Mouse (Mus musculus) liver, embryonic 11.5 days (tissue): ENCODE data around the gene Ap5m1. TPM values are rescaled to one million over a fixed set of nuclear protein-coding genes. Genes with fewer than 3 reads are reported as not detected.
A peak's percentile ranks its signal among the peaks of the same experiment; 100 is the strongest.

Experiments
- ATAC-seq: fragments of 200-750 bp; cut with Nextera tagmentation; replicated peaks from 2 replicates; pipeline ENCODE4 v1.8.0; 2017; ENCODE audit warnings: moderate number of reproducible peaks, mild to moderate bottlenecking, moderate TSS enrichment, moderate library complexity; ENCODE audit not compliant: low FRiP score
- DNase-seq: peaks from one replicate; pipeline ENCODE4 v3.0.0-alpha.2; 2017; ENCODE audit warnings: low spot score
- H3K27ac ChIP-seq: fragments of 300-500 bp; sonication (generic); 2 replicates; pipeline ENCODE4 v1.5.1; 2014; ENCODE audit warnings: mild to moderate bottlenecking, low read depth, low read length, control low read depth
- H3K27me3 ChIP-seq: fragments of 300-500 bp; sonication (generic); replicated peaks from 2 replicates; pipeline ENCODE4 v1.6.1; 2014; ENCODE audit warnings: low read length, mixed read lengths; ENCODE audit not compliant: control insufficient read depth, insufficient read depth
- H3K36me3 ChIP-seq: fragments of 300-500 bp; sonication (generic); 2 replicates; pipeline ENCODE4 v1.6.1; 2014; ENCODE audit warnings: mild to moderate bottlenecking, low read length, moderate library complexity, mixed read lengths; ENCODE audit not compliant: control insufficient read depth, insufficient read depth
- H3K4me1 ChIP-seq: fragments of 300-500 bp; sonication (generic); replicated peaks from 2 replicates; pipeline ENCODE4 v1.6.1; 2014; ENCODE audit warnings: low read length, mixed read lengths; ENCODE audit not compliant: control insufficient read depth, insufficient read depth
- H3K4me2 ChIP-seq: fragments of 300-500 bp; sonication (generic); 2 replicates; pipeline ENCODE4 v1.6.1; 2014; ENCODE audit warnings: mild to moderate bottlenecking, control low read depth, moderate library complexity
- H3K4me3 ChIP-seq: fragments of 300-500 bp; sonication (generic); 2 replicates; pipeline ENCODE4 v1.5.1; 2014; ENCODE audit warnings: low read depth, low read length, control low read depth
- H3K9ac ChIP-seq: fragments of 300-500 bp; sonication (generic); 2 replicates; pipeline ENCODE4 v1.6.1; 2014; ENCODE audit warnings: low read depth, low read length, control low read depth
- H3K9me3 ChIP-seq: fragments of 300-500 bp; sonication (generic); 2 replicates; pipeline ENCODE4 v1.6.1; 2016; ENCODE audit warnings: low read length, inconsistent platforms, mixed read lengths; ENCODE audit not compliant: control insufficient read depth
- WGBS: fragments of 180-500 bp; shearing (Covaris S2); extraction: QIAGEN DNeasy Blood & Tissue Kit; methylation state at CpG from one replicate; pipeline ENCODE4 v1.1.7; 2014; 5-methylcytosine and 5-hydroxymethylcytosine counted together
- polyA plus RNA-seq: library from polyadenylated mRNA; unstranded; fragments of >200 nt; fragmentation: Nextera tagmentation; extraction: Ambion mirVana; gene quantifications from 2 replicates; pipeline ENCODE4 v1.2.1, GENCODE M21; 2014

Ap5m1 gene
- polyA plus RNA-seq, 1 experiment from 2014 or later = 24.2 TPM

DNA sequence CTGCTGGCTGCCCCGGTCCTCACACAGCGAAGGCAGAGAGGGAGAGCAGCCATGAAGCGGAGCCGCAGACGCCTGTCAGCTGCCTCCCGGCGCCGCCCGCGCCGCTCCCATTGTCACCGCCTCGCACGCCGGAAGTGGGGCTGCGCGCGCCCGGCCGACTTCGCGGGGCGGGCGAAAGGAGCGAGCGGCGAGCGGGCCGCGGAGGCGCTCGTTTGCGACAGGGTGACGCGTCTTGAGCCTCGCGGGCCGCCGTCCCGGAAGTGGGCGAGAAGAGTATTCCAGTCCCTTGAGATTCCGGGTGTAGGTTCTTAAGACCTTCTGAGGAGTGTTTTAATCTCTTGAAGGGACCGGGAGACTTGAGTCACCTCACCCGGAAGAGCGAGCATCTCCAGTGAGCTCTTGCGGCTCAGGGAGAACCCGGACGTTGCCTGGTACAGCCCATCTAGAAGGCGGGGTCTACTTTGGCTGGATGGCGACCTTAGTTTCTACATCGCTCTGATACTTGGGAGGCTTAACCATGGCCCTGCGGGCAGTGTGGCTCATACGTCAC is 452 bp downstream of the Ap5m1 start, which contains the start of gene Exoc5:
Exoc5 (minus strand) TSS at position 380 of the 550 bp plus-strand sequence.
- Histone ChIP-seq H3K4me3 (peak within 1 kb of the TSS; percentile 93), H3K9ac (peak within 1 kb of the TSS; percentile 95), H3K4me1 (peaks cover 14% of the 10 kb centered on the region), H3K27me3 (no peaks in the 10 kb centered on the region), H3K9me3 (no peaks in the 10 kb centered on the region), H3K27ac (peak within 1 kb of the TSS; percentile 99), H3K4me2 (peak within 1 kb of the TSS; percentile 80), H3K36me3 (no peaks in the 10 kb centered on the region)
- DNase-seq (peak; percentile 91), ATAC-seq (peak; percentile 95)
- WGBS = under 1% methylated on average over 53 of the region's 53 CpGs

DNA sequence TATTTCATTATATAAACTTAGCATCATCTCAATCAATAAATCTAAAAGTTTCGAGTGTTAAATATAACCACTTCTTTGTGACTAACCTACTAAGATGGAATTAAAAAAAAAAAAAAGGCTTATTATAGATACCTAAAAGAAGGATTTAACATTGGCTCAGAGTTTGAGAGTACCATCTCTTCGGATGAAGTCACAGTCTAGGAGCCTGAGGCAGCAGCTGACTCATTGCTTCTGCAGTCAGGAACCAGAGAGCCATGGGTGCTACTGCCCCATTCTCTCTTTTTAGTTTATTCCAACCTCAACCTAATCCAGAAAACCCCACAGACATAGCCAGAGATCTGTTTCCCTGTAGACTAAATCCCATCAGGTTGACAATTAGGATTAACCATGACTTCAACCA is 6.9 kb downstream of the Ap5m1 start:
- Histone ChIP-seq H3K9me3 (no peaks in the 10 kb centered on the region), H3K4me2 (no peak overlapping the region), H3K4me3 (no peak overlapping the region), H3K9ac (no peak overlapping the region), H3K36me3 (peaks cover 6% of the 10 kb centered on the region; the same call in 1 of the 2 replicates), H3K27me3 (no peaks in the 10 kb centered on the region), H3K4me1 (peaks cover 2% of the 10 kb centered on the region; the same call in 1 of the 2 replicates), H3K27ac (no peak overlapping the region)
- no peak for ATAC-seq
- WGBS = 89% methylated on average over 2 of the region's 2 CpGs
- DNase-seq = no peak

DNA sequence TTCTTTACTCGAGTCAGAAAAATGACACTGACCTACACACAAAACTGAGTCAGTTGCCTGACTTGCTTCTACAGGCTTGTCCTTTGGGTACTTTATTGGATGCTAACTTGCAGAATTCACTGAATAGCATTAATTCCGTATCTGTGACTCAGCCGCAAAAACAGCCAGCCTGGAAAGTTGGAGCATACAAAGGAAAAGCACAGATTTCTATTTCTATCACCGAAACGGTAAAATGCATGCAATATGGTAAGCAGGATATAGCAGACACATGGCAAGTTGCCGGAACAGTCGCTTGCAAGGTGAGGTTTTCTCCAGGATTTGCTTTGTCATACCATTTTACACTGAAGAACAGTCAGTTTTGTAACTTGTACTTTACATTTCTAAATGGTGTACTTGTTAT is 8.0 kb downstream of the Ap5m1 start:
- ATAC-seq (no peak), DNase-seq (no peak)
- H3K27ac ChIP-seq = no peak overlapping the region
- no peak overlapping the region for H3K4me2 ChIP-seq
- H3K9ac ChIP-seq = no peak overlapping the region
- H3K4me1 ChIP-seq = no peaks in the 10 kb centered on the region
- no peak overlapping the region for H3K4me3 ChIP-seq
- 91% methylated on average over 7 of the region's 7 CpGs for WGBS
- no peaks in the 10 kb centered on the region for H3K27me3 ChIP-seq
- H3K36me3 ChIP-seq = peaks cover 6% of the 10 kb centered on the region; the same call in 1 of the 2 replicates
- H3K9me3 ChIP-seq = no peaks in the 10 kb centered on the region

DNA sequence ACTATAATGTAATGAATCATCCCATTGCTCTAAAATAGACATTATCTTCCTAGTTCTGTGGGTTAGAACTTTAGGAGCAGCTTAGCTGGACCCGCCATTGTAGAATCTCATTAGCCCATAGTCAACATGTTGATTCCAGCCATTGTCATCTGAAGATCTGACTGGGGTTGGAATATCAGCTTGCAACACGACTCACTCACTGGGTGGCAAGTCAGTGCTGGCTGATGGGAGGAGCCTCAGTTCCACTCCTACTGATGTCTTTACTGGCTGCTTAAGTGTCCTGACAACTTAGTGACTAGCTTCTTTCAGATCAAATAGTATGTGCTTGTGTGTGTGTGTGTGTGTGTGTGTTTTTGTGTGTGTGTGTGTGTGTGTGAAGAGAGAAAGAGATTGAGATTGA is 8.5 kb downstream of the Ap5m1 start:
- Histone ChIP-seq H3K4me2 (no peak overlapping the region), H3K9ac (no peak overlapping the region), H3K4me1 (no peaks in the 10 kb centered on the region), H3K27ac (no peak overlapping the region), H3K27me3 (no peaks in the 10 kb centered on the region), H3K4me3 (no peak overlapping the region), H3K36me3 (peaks cover 6% of the 10 kb centered on the region; the same call in 1 of the 2 replicates), H3K9me3 (no peaks in the 10 kb centered on the region)
- DNase-seq = no peak
- 66% methylated on average over 2 of the region's 2 CpGs for WGBS
- ATAC-seq = no peak

DNA sequence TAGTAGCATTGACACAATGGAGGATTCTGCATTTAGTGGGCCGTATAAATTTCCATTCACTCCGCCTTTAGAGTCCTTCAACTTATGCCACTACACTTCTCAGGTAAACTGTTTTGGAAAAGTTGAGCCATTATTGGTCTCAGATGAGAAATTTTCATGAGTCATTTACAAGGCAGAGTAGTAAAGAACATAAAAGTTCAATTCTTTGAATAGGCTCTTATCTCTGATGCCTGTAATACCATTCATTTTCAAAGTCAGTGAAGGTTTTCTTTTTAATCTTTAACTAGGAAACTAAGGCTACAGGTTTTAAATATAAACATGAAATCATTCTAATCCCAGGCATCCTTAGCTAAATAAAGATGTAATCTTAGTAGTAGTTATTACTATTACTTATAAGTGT is 12.9 kb downstream of the Ap5m1 start:
- DNase-seq (no peak), ATAC-seq (no peak)
- H3K27me3 ChIP-seq = no peaks in the 10 kb centered on the region
- H3K4me2 ChIP-seq = no peak overlapping the region
- H3K9ac ChIP-seq = no peak overlapping the region
- no peaks in the 10 kb centered on the region for H3K9me3 ChIP-seq
- no peak overlapping the region for H3K4me3 ChIP-seq
- H3K27ac ChIP-seq = no peak overlapping the region
- peaks cover 2% of the 10 kb centered on the region; the same call in 1 of the 2 replicates for H3K36me3 ChIP-seq
- WGBS = 86% methylated on average over 2 of the region's 2 CpGs
- H3K4me1 ChIP-seq = no peaks in the 10 kb centered on the region

DNA sequence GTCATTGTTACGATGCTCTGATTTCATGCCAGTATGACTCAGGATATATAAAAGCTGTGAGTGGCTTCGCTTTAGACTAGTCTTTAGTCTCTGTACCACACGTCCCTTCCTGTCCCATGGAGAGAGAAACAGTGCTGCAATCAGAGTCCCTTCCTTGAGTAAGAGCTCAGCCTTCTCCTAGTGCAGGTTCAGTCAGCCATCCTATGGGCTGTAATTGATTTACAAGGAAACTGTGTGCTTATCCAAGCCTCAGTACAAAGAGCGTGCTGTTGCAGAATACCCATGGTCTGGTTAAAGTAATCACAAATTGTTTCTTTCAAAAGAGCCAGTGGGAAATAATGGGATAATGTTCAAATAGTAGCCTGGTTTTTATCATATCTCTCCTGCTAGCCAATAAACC is 20.6 kb downstream of the Ap5m1 start:
- H3K4me2 ChIP-seq = no peak overlapping the region
- H3K9me3 ChIP-seq = no peaks in the 10 kb centered on the region
- H3K27me3 ChIP-seq = no peaks in the 10 kb centered on the region
- no peaks in the 10 kb centered on the region for H3K4me1 ChIP-seq
- 90% methylated on average over 4 of the region's 4 CpGs for WGBS
- H3K27ac ChIP-seq = no peak overlapping the region
- 0 out of 2 replicates have a peak, but pooled peaks cover 2% of the 10 kb centered on the region for H3K36me3 ChIP-seq
- ATAC-seq = no peak
- no peak for DNase-seq
- no peak overlapping the region for H3K9ac ChIP-seq
- no peak overlapping the region for H3K4me3 ChIP-seq

DNA sequence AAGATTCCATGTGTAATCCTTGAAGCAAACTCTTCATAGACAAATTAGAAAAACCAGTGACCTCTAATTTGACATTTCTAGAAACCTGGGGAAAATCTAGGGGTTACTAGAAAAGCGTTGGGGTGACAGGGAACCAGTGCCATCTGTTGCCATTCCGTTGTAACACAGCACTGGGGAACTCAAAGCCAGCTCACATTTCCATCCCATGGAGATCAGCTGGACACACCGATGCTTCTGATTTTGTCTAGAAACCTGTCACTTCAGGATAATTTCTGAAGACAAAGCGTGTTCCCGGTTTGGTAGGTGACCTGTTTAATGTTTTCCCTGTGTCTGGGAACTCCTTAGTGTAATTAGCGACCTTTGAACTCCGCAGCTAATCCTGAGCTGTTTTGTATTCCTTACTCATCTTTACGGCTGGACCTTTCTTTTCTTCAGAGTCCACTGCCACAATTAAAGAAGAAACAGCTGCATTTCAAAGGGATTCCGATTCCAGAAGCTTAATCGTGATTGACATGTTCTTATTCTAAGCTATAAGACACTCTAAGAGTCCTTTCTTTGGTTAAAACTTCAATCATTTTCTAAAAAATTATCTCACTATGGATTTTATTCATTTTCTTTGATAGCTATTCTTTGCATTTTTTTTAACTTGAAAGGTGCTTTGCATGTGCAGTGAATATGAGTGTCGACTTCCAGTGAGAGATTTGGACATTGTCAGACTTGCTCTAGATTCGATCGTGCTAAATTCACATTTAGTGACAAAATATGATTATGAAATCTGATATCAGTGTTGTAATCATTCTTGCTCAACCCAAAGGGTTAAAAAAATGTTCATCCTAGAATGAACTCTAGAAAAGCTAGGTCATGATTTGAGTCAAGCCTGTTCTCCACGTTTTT is 22.5 kb downstream of the Ap5m1 start:
- no peaks in the 10 kb centered on the region for H3K27me3 ChIP-seq
- H3K4me2 ChIP-seq = no peak overlapping the region
- WGBS = 77% methylated on average over 14 of the region's 14 CpGs

DNA sequence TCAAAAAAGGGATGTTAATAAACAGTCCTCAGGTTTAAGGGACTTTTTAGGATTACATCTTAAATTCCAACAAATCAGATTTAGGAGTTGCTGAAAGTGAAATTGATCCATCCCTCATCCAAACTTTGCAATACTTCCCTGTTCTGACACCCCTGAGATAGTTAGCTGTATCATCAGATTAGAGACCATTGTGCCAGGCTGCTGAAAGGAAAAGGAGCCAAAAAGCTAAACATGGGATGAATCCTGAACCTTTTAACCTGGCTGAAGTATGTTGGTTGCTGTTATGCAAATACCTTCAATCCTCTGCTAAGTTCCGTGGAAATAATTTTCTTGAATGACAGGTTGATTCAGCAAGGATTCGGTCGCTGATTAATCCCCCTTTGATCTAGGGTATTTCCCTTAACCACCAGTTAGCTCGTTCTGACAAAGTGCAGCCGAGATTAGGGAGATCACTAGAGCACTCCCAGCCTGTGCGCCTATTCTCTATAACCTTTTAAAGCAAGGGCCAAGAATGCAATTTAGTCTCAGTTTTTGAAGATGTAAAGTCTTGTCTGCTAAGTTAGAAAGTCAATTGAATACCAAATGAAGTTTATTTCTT is 23.7 kb downstream of the Ap5m1 start:
- Histone ChIP-seq H3K9me3 (no peaks in the 10 kb centered on the region), H3K4me1 (no peaks in the 10 kb centered on the region), H3K9ac (no peak overlapping the region), H3K4me3 (no peak overlapping the region), H3K36me3 (0 out of 2 replicates have a peak, but pooled peaks cover 2% of the 10 kb centered on the region), H3K4me2 (no peak overlapping the region), H3K27ac (no peak overlapping the region), H3K27me3 (no peaks in the 10 kb centered on the region)
- 49% methylated on average over 6 of the region's 6 CpGs for WGBS
- DNase-seq (no peak), ATAC-seq (no peak)

More for the DNA sequence above, 22.5 kb downstream of the Ap5m1 start:
- Histone ChIP-seq H3K36me3 (0 out of 2 replicates have a peak, but pooled peaks cover 2% of the 10 kb centered on the region), H3K4me1 (no peaks in the 10 kb centered on the region), H3K4me3 (no peak overlapping the region), H3K9ac (no peak overlapping the region), H3K9me3 (no peaks in the 10 kb centered on the region), H3K27ac (no peak overlapping the region)
- ATAC-seq (no peak), DNase-seq (no peak)
